Mouse (Mus musculus): ENCODE measurements around the gene Rnf145. TPM values are rescaled to one million over a fixed set of nuclear protein-coding genes. Genes with fewer than 3 reads are reported as not detected.

Rnf145 gene
- total and polyA plus RNA-seq, 2 experiments from 2014 or later: 23.3 to 38.1 TPM

DNA sequence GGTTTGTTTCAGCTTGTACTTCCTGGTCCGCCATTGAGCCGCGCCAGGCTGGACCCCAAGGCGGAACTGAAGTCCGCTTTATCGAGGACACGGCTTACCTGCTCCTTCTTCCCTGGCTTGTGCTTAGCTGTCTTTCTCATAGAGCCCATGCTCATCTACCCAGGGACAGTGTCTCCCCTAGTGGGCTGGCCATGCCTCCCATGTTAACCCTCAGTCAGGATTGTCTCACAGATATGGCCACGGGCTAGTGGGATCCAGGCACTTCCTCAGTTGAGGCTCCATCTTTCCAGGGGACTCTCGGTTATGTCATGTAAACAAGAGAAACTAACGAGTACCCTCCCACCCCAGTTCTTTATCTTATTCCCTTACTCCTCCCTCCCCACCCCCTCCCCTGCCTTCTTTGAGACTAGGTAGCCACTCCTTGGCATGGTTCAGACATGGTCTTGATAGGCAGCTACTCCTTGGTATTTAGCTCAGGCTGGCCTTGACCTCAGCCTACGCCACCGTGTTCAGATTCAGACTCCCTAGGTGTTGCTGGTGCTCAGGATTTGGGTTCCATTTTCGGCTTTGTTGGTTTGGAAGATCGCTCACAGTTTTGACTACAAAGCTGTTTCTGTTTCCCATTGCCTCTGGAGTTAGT lies 9.9 kb downstream of the Rnf145 start:
- 87% methylated on average over 14 of the region's 14 CpGs for WGBS
- Histone ChIP-seq H3K9me3 (replicated peaks; ENCODE audit: control insufficient read depth, low read length) (no peaks in the 10 kb centered on the region), H3K27me3 (ENCODE audit: control insufficient read depth, insufficient read depth, low read length) (no peaks in the 10 kb centered on the region), H3K9ac (replicated peaks; ENCODE audit: low read depth, low read length) (no peak overlapping the region), H3K4me2 (ENCODE audit: low read depth, low read length) (no peak overlapping the region), H3K4me3 (ENCODE audit: low read depth, low read length) (no peak overlapping the region), H3K4me1 (ENCODE audit: control insufficient read depth, insufficient read depth) (peaks cover 6% of the 10 kb centered on the region; the same call in 1 of the 2 replicates), H3K27ac (ENCODE audit: low read depth) (no peak overlapping the region), H3K36me3 (replicated peaks; ENCODE audit: control insufficient read depth, insufficient read depth, low read length) (peaks cover 44% of the 10 kb centered on the region)
- no peak for DNase-seq (ENCODE audit: low spot score)
- ATAC-seq (ENCODE audit: insufficient read depth, low read depth): no peak
- TF ChIP-seq EP300 (IDR thresholded peaks at IDR 0.05; ENCODE audit: low read depth) (no peak), CTCF (IDR thresholded peaks at IDR 0.05; ENCODE audit: low read depth) (no peak)

DNA sequence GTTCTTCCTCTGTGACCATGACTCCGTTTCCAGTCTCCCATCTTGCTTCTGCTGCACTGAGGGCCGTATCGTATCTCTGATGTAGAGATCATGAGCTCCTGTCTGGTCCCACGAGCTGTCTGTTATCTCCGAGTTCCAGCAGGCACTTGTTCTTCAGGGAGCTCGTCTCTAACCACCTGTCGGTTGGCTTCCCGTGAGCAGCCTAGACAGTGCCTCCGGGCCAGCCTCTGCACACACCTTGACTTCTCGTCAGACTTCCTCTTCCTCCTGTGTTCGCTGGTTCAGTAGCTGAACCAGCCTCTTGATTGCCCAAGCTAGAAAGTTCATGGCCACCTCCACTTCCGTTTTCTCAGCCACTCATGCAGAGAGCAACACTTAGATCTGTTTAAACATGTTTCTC lies 10.4 kb downstream of the Rnf145 start:
- H3K4me2 ChIP-seq (ENCODE audit: low read depth, low read length): no peak overlapping the region
- TF ChIP-seq EP300 (IDR thresholded peaks at IDR 0.05; ENCODE audit: low read depth) (no peak), CTCF (IDR thresholded peaks at IDR 0.05; ENCODE audit: low read depth) (no peak)
- H3K27ac ChIP-seq (ENCODE audit: low read depth): no peak overlapping the region
- no peaks in the 10 kb centered on the region for H3K27me3 ChIP-seq (ENCODE audit: control insufficient read depth, insufficient read depth, low read length)
- no peak overlapping the region for H3K9ac ChIP-seq (replicated peaks; ENCODE audit: low read depth, low read length)
- DNase-seq (ENCODE audit: low spot score) (no peak), ATAC-seq (ENCODE audit: insufficient read depth, low read depth) (no peak)
- H3K4me1 ChIP-seq (ENCODE audit: control insufficient read depth, insufficient read depth): 0 out of 2 replicates have a peak, but pooled peaks cover 3% of the 10 kb centered on the region
- no peaks in the 10 kb centered on the region for H3K9me3 ChIP-seq (replicated peaks; ENCODE audit: control insufficient read depth, low read length)
- no peak overlapping the region for H3K4me3 ChIP-seq (ENCODE audit: low read depth, low read length)
- 65% methylated on average over 12 of the region's 12 CpGs for WGBS
- H3K36me3 ChIP-seq (replicated peaks; ENCODE audit: control insufficient read depth, insufficient read depth, low read length): peaks cover 44% of the 10 kb centered on the region

DNA sequence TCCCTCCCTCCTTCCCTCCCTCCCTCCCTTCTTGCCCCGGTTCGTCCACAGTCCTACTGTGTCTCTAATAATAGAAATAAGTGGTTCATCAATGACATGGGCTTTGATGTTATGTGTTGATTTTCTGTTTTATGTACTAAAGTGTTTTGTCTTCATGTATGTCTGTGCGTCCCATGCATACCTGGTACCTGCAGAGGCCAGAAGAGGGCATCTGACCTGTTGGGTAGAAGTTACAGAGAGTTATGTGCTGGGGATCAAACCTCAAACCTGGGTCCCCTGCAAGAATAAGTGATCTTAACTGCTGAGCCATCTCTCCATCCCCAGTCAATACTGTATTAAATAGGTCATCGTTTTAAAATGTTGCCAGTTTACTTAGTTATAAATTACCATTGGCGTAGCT lies 11.0 kb downstream of the Rnf145 start:
- no peak overlapping the region for H3K9ac ChIP-seq (replicated peaks; ENCODE audit: low read depth, low read length)
- peaks cover 43% of the 10 kb centered on the region for H3K36me3 ChIP-seq (replicated peaks; ENCODE audit: control insufficient read depth, insufficient read depth, low read length)
- TF ChIP-seq CTCF (IDR thresholded peaks at IDR 0.05; ENCODE audit: low read depth) (no peak), EP300 (IDR thresholded peaks at IDR 0.05; ENCODE audit: low read depth) (no peak)
- H3K4me2 ChIP-seq (ENCODE audit: low read depth, low read length): no peak overlapping the region
- WGBS: 77% methylated on average over 5 of the region's 5 CpGs
- no peaks in the 10 kb centered on the region for H3K27me3 ChIP-seq (ENCODE audit: control insufficient read depth, insufficient read depth, low read length)
- DNase-seq (ENCODE audit: low spot score): no peak
- H3K4me1 ChIP-seq (ENCODE audit: control insufficient read depth, insufficient read depth): 0 out of 2 replicates have a peak, but pooled peaks cover 3% of the 10 kb centered on the region
- no peak overlapping the region for H3K4me3 ChIP-seq (ENCODE audit: low read depth, low read length)
- no peak overlapping the region for H3K27ac ChIP-seq (ENCODE audit: low read depth)
- no peaks in the 10 kb centered on the region for H3K9me3 ChIP-seq (replicated peaks; ENCODE audit: control insufficient read depth, low read length)
- ATAC-seq (ENCODE audit: insufficient read depth, low read depth): no peak

DNA sequence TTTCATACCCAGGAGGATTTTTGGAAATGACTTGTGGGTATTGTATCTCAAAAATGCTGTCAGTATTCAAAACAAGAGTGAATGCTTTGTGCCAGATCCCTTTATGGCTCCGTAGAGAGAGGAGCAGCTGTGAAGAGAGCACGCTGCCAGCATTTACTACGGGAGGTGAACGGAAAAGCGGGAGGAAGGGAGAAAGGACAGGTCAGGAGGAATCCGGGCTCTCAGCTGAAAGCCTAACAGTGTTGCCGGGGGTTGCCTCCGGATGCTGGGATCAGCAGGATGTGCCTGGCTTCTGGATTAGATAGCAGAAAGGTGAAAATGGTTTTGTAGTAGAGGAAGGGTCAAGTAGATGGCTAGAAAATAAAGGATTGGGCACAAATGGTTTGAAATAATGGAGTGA lies 11.6 kb downstream of the Rnf145 start:
- no peaks in the 10 kb centered on the region for H3K27me3 ChIP-seq (ENCODE audit: control insufficient read depth, insufficient read depth, low read length)
- ATAC-seq (ENCODE audit: insufficient read depth, low read depth): no peak
- H3K27ac ChIP-seq (ENCODE audit: low read depth): no peak overlapping the region
- WGBS: 51% methylated on average over 8 of the region's 8 CpGs
- H3K4me2 ChIP-seq (ENCODE audit: low read depth, low read length): no peak overlapping the region
- H3K9ac ChIP-seq (replicated peaks; ENCODE audit: low read depth, low read length): no peak overlapping the region
- H3K4me1 ChIP-seq (ENCODE audit: control insufficient read depth, insufficient read depth): 0 out of 2 replicates have a peak, but pooled peaks cover 3% of the 10 kb centered on the region
- H3K9me3 ChIP-seq (replicated peaks; ENCODE audit: control insufficient read depth, low read length): no peaks in the 10 kb centered on the region
- no peak for DNase-seq (ENCODE audit: low spot score)
- TF ChIP-seq CTCF (IDR thresholded peaks at IDR 0.05; ENCODE audit: low read depth) (no peak), EP300 (IDR thresholded peaks at IDR 0.05; ENCODE audit: low read depth) (no peak)
- H3K4me3 ChIP-seq (ENCODE audit: low read depth, low read length): no peak overlapping the region
- H3K36me3 ChIP-seq (replicated peaks; ENCODE audit: control insufficient read depth, insufficient read depth, low read length): peaks cover 41% of the 10 kb centered on the region

DNA sequence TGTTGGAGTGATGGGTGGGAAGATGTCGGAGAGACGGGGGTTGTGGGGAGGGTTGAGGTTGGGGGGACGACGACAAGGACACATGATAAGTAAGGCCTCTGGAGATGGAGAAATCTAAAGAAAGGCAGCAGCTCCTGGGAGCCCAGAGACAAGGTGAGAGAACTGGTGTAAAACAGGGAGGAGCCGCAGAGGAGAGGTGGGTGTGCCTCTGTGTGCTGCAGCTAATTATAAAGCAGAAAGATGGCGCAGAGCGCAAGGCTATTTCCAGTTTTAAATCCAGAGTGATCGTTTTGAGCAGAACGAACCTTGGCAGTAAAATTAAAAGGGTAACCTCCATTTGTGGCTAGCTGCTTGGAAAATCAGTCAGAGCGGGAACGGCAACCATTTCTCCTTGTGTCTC lies 12.1 kb downstream of the Rnf145 start:
- H3K27ac ChIP-seq (ENCODE audit: low read depth): no peak overlapping the region; the same call in 1 of the 2 replicates
- DNase-seq (ENCODE audit: low spot score): no peak
- H3K9ac ChIP-seq (replicated peaks; ENCODE audit: low read depth, low read length): no peak overlapping the region
- no peak for ATAC-seq (ENCODE audit: insufficient read depth, low read depth)
- WGBS: 66% methylated on average over 11 of the region's 11 CpGs
- no peak overlapping the region for H3K4me2 ChIP-seq (ENCODE audit: low read depth, low read length)
- 0 out of 2 replicates have a peak, but pooled peaks cover 3% of the 10 kb centered on the region for H3K4me1 ChIP-seq (ENCODE audit: control insufficient read depth, insufficient read depth)
- H3K9me3 ChIP-seq (replicated peaks; ENCODE audit: control insufficient read depth, low read length): no peaks in the 10 kb centered on the region
- TF ChIP-seq CTCF (IDR thresholded peaks at IDR 0.05; ENCODE audit: low read depth): no peak
- TF ChIP-seq EP300 (IDR thresholded peaks at IDR 0.05; ENCODE audit: low read depth): no peak
- H3K27me3 ChIP-seq (ENCODE audit: control insufficient read depth, insufficient read depth, low read length): no peaks in the 10 kb centered on the region
- H3K36me3 ChIP-seq (replicated peaks; ENCODE audit: control insufficient read depth, insufficient read depth, low read length): peaks cover 41% of the 10 kb centered on the region
- H3K4me3 ChIP-seq (ENCODE audit: low read depth, low read length): no peak overlapping the region

DNA sequence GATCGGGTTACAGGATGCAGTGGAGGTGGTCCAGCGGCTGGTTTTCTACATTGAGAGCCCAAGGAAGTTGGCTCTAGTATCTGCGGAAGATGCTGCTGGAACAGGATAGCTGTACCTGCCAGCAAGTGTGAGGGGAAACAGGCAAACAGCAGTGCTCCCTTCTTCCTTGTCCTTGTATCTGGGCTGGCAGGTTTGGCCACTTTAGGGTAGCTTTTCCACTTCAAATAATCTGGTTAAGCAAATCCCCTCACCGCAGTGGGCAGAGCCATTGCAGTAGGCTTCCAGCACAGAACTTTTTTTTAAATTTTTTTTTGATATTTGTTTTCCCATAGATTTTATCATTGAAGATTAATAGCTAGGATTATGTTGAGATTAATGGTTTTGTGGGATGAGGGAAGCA lies 12.9 kb downstream of the Rnf145 start:
- WGBS: 81% methylated on average over 4 of the region's 4 CpGs
- Histone ChIP-seq H3K27ac (ENCODE audit: low read depth) (no peak overlapping the region), H3K27me3 (ENCODE audit: control insufficient read depth, insufficient read depth, low read length) (no peaks in the 10 kb centered on the region), H3K4me1 (ENCODE audit: control insufficient read depth, insufficient read depth) (0 out of 2 replicates have a peak, but pooled peaks cover 3% of the 10 kb centered on the region), H3K36me3 (replicated peaks; ENCODE audit: control insufficient read depth, insufficient read depth, low read length) (peaks cover 37% of the 10 kb centered on the region), H3K9ac (replicated peaks; ENCODE audit: low read depth, low read length) (no peak overlapping the region), H3K9me3 (replicated peaks; ENCODE audit: control insufficient read depth, low read length) (no peaks in the 10 kb centered on the region), H3K4me3 (ENCODE audit: low read depth, low read length) (no peak overlapping the region), H3K4me2 (ENCODE audit: low read depth, low read length) (no peak overlapping the region)
- ATAC-seq (ENCODE audit: insufficient read depth, low read depth) (no peak), DNase-seq (ENCODE audit: low spot score) (no peak)
- TF ChIP-seq EP300 (IDR thresholded peaks at IDR 0.05; ENCODE audit: low read depth): no peak
- no peak for TF ChIP-seq CTCF (IDR thresholded peaks at IDR 0.05; ENCODE audit: low read depth)

Data from heart, postnatal 0 days (tissue).